Comparison of ENCODE assay signal across 8 mouse cellular contexts in the genomic region with DNA sequence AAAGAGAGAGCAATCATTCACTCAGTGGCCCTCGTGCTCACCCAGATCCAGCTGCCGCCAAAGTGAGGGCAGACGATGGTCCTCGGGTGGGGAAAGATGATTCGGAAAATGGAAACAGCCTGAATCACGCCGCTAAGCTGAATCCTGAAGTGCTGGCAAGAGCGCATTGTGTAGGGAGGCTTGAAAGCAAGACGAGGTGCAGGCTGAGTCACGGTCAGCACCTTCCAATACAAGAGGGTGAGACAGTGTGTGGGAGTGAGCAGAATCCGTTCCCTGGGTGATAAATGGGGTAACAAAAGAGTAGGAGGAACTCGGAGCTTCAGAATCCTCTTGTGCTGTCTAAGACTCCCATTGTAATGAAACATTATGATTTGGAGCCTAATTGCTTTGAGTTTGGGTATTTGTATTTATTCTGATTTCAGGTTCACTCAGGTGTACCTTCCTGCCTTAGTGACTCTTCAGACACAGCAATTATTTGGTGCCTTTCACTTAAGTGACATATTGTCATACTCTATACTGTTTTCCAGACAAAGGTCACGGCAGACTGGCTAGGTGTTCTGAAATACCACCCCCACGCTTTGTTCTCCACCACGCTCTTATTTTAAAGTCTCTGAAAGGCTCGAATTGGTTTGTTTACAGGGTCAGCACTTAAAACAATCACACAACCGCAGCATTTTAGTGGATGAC.
DNase-seq lines count a peak whose midpoint lies in the region.

No protein-coding gene starts in this region.

- peak; percentile 16 to 61 for DNase-seq in layer of hippocampus, adult 18-20 months (ENCODE audit: low spot score in 2 of 2)
- DNase-seq in layer of hippocampus, postnatal 10 days (ENCODE audit: low spot score in 2 of 2) = no peak
- peak; percentile 25 to 42 for DNase-seq in frontal cortex, postnatal 25 days (ENCODE audit: low spot score in 2 of 2)
- DNase-seq in left cerebral cortex, postnatal 36 days (ENCODE audit: low spot score in 2 of 2) = peak; percentile 54 to 74
- DNase-seq in right cerebral cortex, postnatal 10 days (ENCODE audit: low spot score in 2 of 2) = peak; percentile 30 to 47
- DNase-seq in adrenal gland, postnatal 36 days = no peak
- no peak for DNase-seq in T-cell, adult 2 months (ENCODE audit: low spot score)
- no peak for DNase-seq in thymus, postnatal 36 days

- intact Hi-C loops in left cerebral cortex, postnatal 36 days (cut with DNase I) = no loop called here

Comparison
In these comparisons a context has a peak if more than half of its experiments do, and no peak if none do; other contexts are left out.
1. DNase-seq: peak in layer of hippocampus, adult 18-20 months (2 of 2), frontal cortex, postnatal 25 days (2 of 2), left cerebral cortex, postnatal 36 days (2 of 2) and right cerebral cortex, postnatal 10 days (2 of 2); none in layer of hippocampus, postnatal 10 days (0 of 2), adrenal gland, postnatal 36 days (0 of 2), T-cell, adult 2 months (single experiment) and thymus, postnatal 36 days (0 of 2).